Mouse (Mus musculus) lung, adult 2 months (tissue): ENCODE measurements around the gene Ddx5.

Source experiments
- CTCF ChIP-seq: fragments of 200-500 bp; IDR thresholded peaks from 2 replicates; pipeline ENCODE4 v1.5.1; 2011; ENCODE audit warnings: mild to moderate bottlenecking, low read length, control low read depth; ENCODE audit not compliant: insufficient read depth
- POLR2A ChIP-seq: fragments of 200-500 bp; IDR thresholded peaks from 2 replicates; pipeline ENCODE4 v1.6.1; 2011; ENCODE audit warnings: low read depth, mild to moderate bottlenecking, control low read depth, low read length, borderline replicate concordance; ENCODE audit errors: extremely low read depth

DNA sequence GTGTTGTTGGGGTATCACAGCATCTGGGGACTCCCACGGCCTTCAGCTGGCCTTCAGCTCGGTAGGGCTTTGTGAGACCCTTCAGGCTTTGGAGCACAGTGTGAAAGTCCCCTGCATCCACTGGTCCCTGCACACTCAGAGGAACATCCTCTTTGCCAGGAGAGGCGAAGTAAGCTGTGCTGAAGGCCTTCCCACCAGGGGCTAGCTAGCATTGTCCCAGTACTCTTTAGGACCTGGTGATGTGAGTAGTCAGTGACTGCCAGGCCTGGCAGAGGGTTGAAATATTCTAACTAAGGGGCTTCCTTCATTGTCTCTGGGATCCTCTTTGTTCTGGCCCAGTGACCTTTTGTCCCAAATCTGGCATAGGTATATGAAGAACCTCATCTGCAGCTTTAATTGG is 52.4 kb downstream of the Ddx5 start:
- TF ChIP-seq CTCF = no peak
- TF ChIP-seq POLR2A = no peak
